Mouse (Mus musculus): ENCODE measurements around the gene Gemin4.

GRCm38 (mm10) chr11:76170207-76170606 lies 47.3 kb downstream of the Gemin4 start:
- TF ChIP-seq FLI1 (IDR thresholded peaks at IDR 0.05; ENCODE audit: low read length) (no peak), GATA1 (IDR thresholded peaks at IDR 0.05; ENCODE audit: borderline replicate concordance, low read length) (no peak)
